Mouse (Mus musculus) skeletal muscle tissue, adult 2 months (tissue): ENCODE measurements around the gene Ripor2.

Source experiments
- DNase-seq: peaks from one replicate; pipeline ENCODE4 v3.0.0-alpha.2; 2012; ENCODE audit warnings: low read depth, low spot score

Gene Ripor2

GRCm38 (mm10) chr13:24617076-24617798, 35.2 kb downstream of the Ripor2 start:
- DNase-seq: no peak

- DNase-seq: no peak
These were observed 35.8 kb downstream of the Ripor2 start for GRCm38 (mm10) chr13:24617799-24618130.

- DNase-seq: no peak
These were observed 37.7 kb downstream of the Ripor2 start for GRCm38 (mm10) chr13:24619711-24620110.

GRCm38 (mm10) chr13:24620439-24620838, 38.5 kb downstream of the Ripor2 start:
- DNase-seq: peak; percentile 68

- DNase-seq: no peak
These were observed 41.6 kb downstream of the Ripor2 start for GRCm38 (mm10) chr13:24623631-24624030.

GRCm38 (mm10) chr13:24625071-24625470, 43.1 kb downstream of the Ripor2 start:
- DNase-seq: no peak

- DNase-seq: no peak
These were observed 44.9 kb downstream of the Ripor2 start for GRCm38 (mm10) chr13:24626698-24627436.

GRCm38 (mm10) chr13:24628192-24628591, 46.2 kb downstream of the Ripor2 start:
- DNase-seq: no peak

GRCm38 (mm10) chr13:24629073-24629621, 47.2 kb downstream of the Ripor2 start:
- DNase-seq: peak; percentile 79

- DNase-seq: no peak
These were observed 48.4 kb downstream of the Ripor2 start for GRCm38 (mm10) chr13:24630364-24630763.

- no peak for DNase-seq
These were observed 51.1 kb downstream of the Ripor2 start for GRCm38 (mm10) chr13:24632988-24633577.

- DNase-seq: no peak
These were observed 52.5 kb downstream of the Ripor2 start for GRCm38 (mm10) chr13:24634346-24635120.

- peak; percentile 48 for DNase-seq
These were observed 56.6 kb downstream of the Ripor2 start for GRCm38 (mm10) chr13:24638371-24639214.

GRCm38 (mm10) chr13:24639215-24640165, 57.5 kb downstream of the Ripor2 start:
- no peak for DNase-seq

- DNase-seq: no peak
These were observed 58.2 kb downstream of the Ripor2 start for GRCm38 (mm10) chr13:24640166-24640560.

- DNase-seq: no peak
These were observed 58.9 kb downstream of the Ripor2 start for GRCm38 (mm10) chr13:24640836-24641385.

- no peak for DNase-seq
These were observed 59.8 kb downstream of the Ripor2 start for GRCm38 (mm10) chr13:24641491-24642430.

- no peak for DNase-seq
These were observed 63.2 kb downstream of the Ripor2 start for GRCm38 (mm10) chr13:24645146-24645545.
